In the genomic region with DNA sequence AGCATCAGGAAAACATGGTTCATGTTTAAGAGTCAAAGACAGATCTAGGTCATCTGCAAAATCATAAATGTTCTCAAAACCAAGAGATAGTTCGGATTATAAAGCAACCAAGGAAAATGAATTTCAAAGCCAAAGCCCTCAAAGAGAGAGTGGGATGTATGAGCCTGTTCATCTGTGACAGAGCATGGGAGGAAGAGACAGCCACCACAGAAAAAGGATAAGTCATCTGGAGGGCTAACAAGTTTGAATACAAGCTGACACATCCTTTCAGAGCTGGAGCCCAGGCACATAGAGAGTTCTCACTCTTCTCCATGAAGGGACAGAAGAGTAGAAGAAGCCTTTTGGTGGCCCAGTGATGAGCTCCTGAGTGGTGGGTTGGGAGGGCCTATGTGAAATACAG, we compare ENCODE assay signal across 35 mouse cellular contexts. TPM values are rescaled to one million over a fixed set of nuclear protein-coding genes. Genes with fewer than 3 reads are reported as not detected.
"Had no signal": no experiment of that assay in that cellular context is flagged by ENCODE, and none has a peak within 500 bp of the region (broad histone marks: within the 10 kb centered on the region; RNA-seq: fewer than 3 reads in every experiment).

No protein-coding gene starts in this region.

- H3K27ac ChIP-seq: heart, embryonic 10.5 days; heart, embryonic 13.5 days; heart, embryonic 15.5 days; hindbrain, embryonic 10.5 days; hindbrain, embryonic 12.5 days; hindbrain, embryonic 13.5 days; hindbrain, embryonic 14.5 days; hindbrain, embryonic 15.5 days; hindbrain, postnatal 0 days; intestine, embryonic 15.5 days; kidney, embryonic 15.5 days; kidney, postnatal 0 days had no signal

- H3K4me3 ChIP-seq: heart, embryonic 10.5 days; heart, embryonic 12.5 days; heart, embryonic 13.5 days; heart, embryonic 15.5 days; hindbrain, embryonic 10.5 days; hindbrain, embryonic 12.5 days; hindbrain, embryonic 13.5 days; hindbrain, embryonic 15.5 days; intestine, embryonic 15.5 days; kidney, embryonic 15.5 days; left cerebral cortex, adult 2 months had no signal

- DNase-seq: heart, postnatal 10 days; heart, postnatal 14 days; heart, postnatal 36 days; heart, postnatal 4 days; kidney, adult 11 months; kidney, adult 18-20 months; kidney, adult 2 months; kidney, adult 8-10 months; kidney, adult 9 months; kidney, postnatal 10 days; kidney, postnatal 14 days; kidney, postnatal 25 days; kidney, postnatal 36 days; kidney, postnatal 4 days; layer of hippocampus, adult 9-11 months; layer of hippocampus, postnatal 36 days had no signal

- ATAC-seq: hindbrain, embryonic 16.5 days; hindbrain, postnatal 0 days; inflammation-experienced regulatory T-cells, adult 6 months; intestine, embryonic 15.5 days; intestine, embryonic 16.5 days; intestine, postnatal 0 days had no signal

RNA-seq across cellular contexts. Expression of gene Rtn1, which starts 55.3 kb away (rescaled TPM):
- total RNA-seq: hematopoietic stem cell, adult 5-6 weeks had no signal
